Mouse (Mus musculus): Measurements from ENCODE around the gene Lrch1. TPM values are rescaled to one million over a fixed set of nuclear protein-coding genes. Genes with fewer than 3 reads are reported as not detected.

The Lrch1 gene
- total RNA-seq, 1 experiment = 3.3 TPM

GRCm38 (mm10) chr14:74943024-74943423, 4.7 kb downstream of the Lrch1 start:
- DNase-seq (ENCODE audit: low read depth, low spot score) = no peak
- TF ChIP-seq MAFK (IDR thresholded peaks at IDR 0.05; ENCODE audit: insufficient read depth, low read depth, low read length) = no peak
- no peak for TF ChIP-seq ZNF384 (IDR thresholded peaks at IDR 0.05; ENCODE audit: low read depth, low read length)
- TF ChIP-seq CHD2 (IDR thresholded peaks at IDR 0.05; ENCODE audit: low read depth, low read length) = no peak
- no peak for TF ChIP-seq ZC3H11A (IDR thresholded peaks at IDR 0.05; ENCODE audit: borderline replicate concordance, low read depth, low read length)
- no peak for TF ChIP-seq HCFC1 (IDR thresholded peaks at IDR 0.05; ENCODE audit: borderline replicate concordance, insufficient read depth, low read length)
- in situ Hi-C loops (cut with MboI; ENCODE audit: low sequenced_read_pairs in 2 of 2, unreplicated experiment in 2 of 2) = no loop called here

GRCm38 (mm10) chr14:74941591-74941990, 6.1 kb downstream of the Lrch1 start:
- Histone ChIP-seq H3K9ac (ENCODE audit: insufficient read depth, low read depth, low read length, poor library complexity, severe bottlenecking) (no peak overlapping the region), H3K36me3 (ENCODE audit: control insufficient read depth, insufficient read depth, low read length, poor library complexity, severe bottlenecking) (no peaks in the 10 kb centered on the region), H3K9me3 (ENCODE audit: control insufficient read depth, insufficient read depth, low read depth, low read length) (no peaks in the 10 kb centered on the region), H3K4me3 (ENCODE audit: insufficient read depth in 1 of 2, low read depth in 1 of 2, low read length in 2 of 2, poor library complexity in 1 of 2, severe bottlenecking in 1 of 2) (no peak overlapping the region), H3K27ac (ENCODE audit: insufficient read depth, low read depth, low read length, poor library complexity, severe bottlenecking) (no peak overlapping the region), H3K4me1 (ENCODE audit: control insufficient read depth in 2 of 2, insufficient read depth in 2 of 2, low read length in 2 of 2, poor library complexity in 1 of 2) (peaks cover 3 to 4% of the 10 kb centered on the region in 2 experiments; a peak in 2 of 4 replicates)
- in situ Hi-C loops (cut with MboI; ENCODE audit: low sequenced_read_pairs in 2 of 2, unreplicated experiment in 2 of 2) = no loop called here
- TF ChIP-seq MAFK (IDR thresholded peaks at IDR 0.05; ENCODE audit: insufficient read depth, low read depth, low read length) = no peak
- TF ChIP-seq HCFC1 (IDR thresholded peaks at IDR 0.05; ENCODE audit: borderline replicate concordance, insufficient read depth, low read length) = no peak
- no peak for TF ChIP-seq ZC3H11A (IDR thresholded peaks at IDR 0.05; ENCODE audit: borderline replicate concordance, low read depth, low read length)
- no peak for TF ChIP-seq CHD2 (IDR thresholded peaks at IDR 0.05; ENCODE audit: low read depth, low read length)
- TF ChIP-seq ZNF384 (IDR thresholded peaks at IDR 0.05; ENCODE audit: low read depth, low read length) = no peak
- DNase-seq (ENCODE audit: low read depth, low spot score) = no peak

More at GRCm38 (mm10) chr14:74943024-74943423, 4.7 kb downstream of the Lrch1 start:
- Histone ChIP-seq H3K4me3 (ENCODE audit: insufficient read depth in 1 of 2, low read depth in 1 of 2, low read length in 2 of 2, poor library complexity in 1 of 2, severe bottlenecking in 1 of 2) (no peak overlapping the region), H3K4me1 (ENCODE audit: control insufficient read depth in 2 of 2, insufficient read depth in 2 of 2, low read length in 2 of 2, poor library complexity in 1 of 2) (peaks cover 3 to 4% of the 10 kb centered on the region in 2 experiments; a peak in 2 of 4 replicates), H3K9me3 (ENCODE audit: control insufficient read depth, insufficient read depth, low read depth, low read length) (no peaks in the 10 kb centered on the region), H3K9ac (ENCODE audit: insufficient read depth, low read depth, low read length, poor library complexity, severe bottlenecking) (no peak overlapping the region), H3K36me3 (ENCODE audit: control insufficient read depth, insufficient read depth, low read length, poor library complexity, severe bottlenecking) (no peaks in the 10 kb centered on the region), H3K27ac (ENCODE audit: insufficient read depth, low read depth, low read length, poor library complexity, severe bottlenecking) (no peak overlapping the region)

GRCm38 (mm10) chr14:74940741-74941140, 6.9 kb downstream of the Lrch1 start:
- no peaks in the 10 kb centered on the region for H3K36me3 ChIP-seq (ENCODE audit: control insufficient read depth, insufficient read depth, low read length, poor library complexity, severe bottlenecking)
- no peak overlapping the region for H3K27ac ChIP-seq (ENCODE audit: insufficient read depth, low read depth, low read length, poor library complexity, severe bottlenecking)
- peaks cover 3 to 4% of the 10 kb centered on the region in 2 experiments; a peak in 2 of 4 replicates for H3K4me1 ChIP-seq (ENCODE audit: control insufficient read depth in 2 of 2, insufficient read depth in 2 of 2, low read length in 2 of 2, poor library complexity in 1 of 2)
- in situ Hi-C loops (cut with MboI; ENCODE audit: low sequenced_read_pairs in 2 of 2, unreplicated experiment in 2 of 2) = no loop called here
- TF ChIP-seq ZNF384 (IDR thresholded peaks at IDR 0.05; ENCODE audit: low read depth, low read length) = no peak
- H3K9me3 ChIP-seq (ENCODE audit: control insufficient read depth, insufficient read depth, low read depth, low read length) = no peaks in the 10 kb centered on the region
- H3K9ac ChIP-seq (ENCODE audit: insufficient read depth, low read depth, low read length, poor library complexity, severe bottlenecking) = no peak overlapping the region
- no peak for DNase-seq (ENCODE audit: low read depth, low spot score)
- H3K4me3 ChIP-seq (ENCODE audit: insufficient read depth in 1 of 2, low read depth in 1 of 2, low read length in 2 of 2, poor library complexity in 1 of 2, severe bottlenecking in 1 of 2) = peak overlapping the region in 1 of 2 experiments; percentile 47; a peak in 1 of 4 replicates

GRCm38 (mm10) chr14:74939355-74939754, 8.3 kb downstream of the Lrch1 start:
- Histone ChIP-seq H3K4me1 (ENCODE audit: control insufficient read depth in 2 of 2, insufficient read depth in 2 of 2, low read length in 2 of 2, poor library complexity in 1 of 2) (peaks cover 3 to 4% of the 10 kb centered on the region in 2 experiments; a peak in 2 of 4 replicates), H3K9ac (ENCODE audit: insufficient read depth, low read depth, low read length, poor library complexity, severe bottlenecking) (no peak overlapping the region), H3K4me3 (ENCODE audit: insufficient read depth in 1 of 2, low read depth in 1 of 2, low read length in 2 of 2, poor library complexity in 1 of 2, severe bottlenecking in 1 of 2) (no peak overlapping the region), H3K36me3 (ENCODE audit: control insufficient read depth, insufficient read depth, low read length, poor library complexity, severe bottlenecking) (no peaks in the 10 kb centered on the region), H3K27ac (ENCODE audit: insufficient read depth, low read depth, low read length, poor library complexity, severe bottlenecking) (no peak overlapping the region), H3K9me3 (ENCODE audit: control insufficient read depth, insufficient read depth, low read depth, low read length) (no peaks in the 10 kb centered on the region)
- TF ChIP-seq HCFC1 (IDR thresholded peaks at IDR 0.05; ENCODE audit: borderline replicate concordance, insufficient read depth, low read length) (no peak), MAFK (IDR thresholded peaks at IDR 0.05; ENCODE audit: insufficient read depth, low read depth, low read length) (no peak), ZC3H11A (IDR thresholded peaks at IDR 0.05; ENCODE audit: borderline replicate concordance, low read depth, low read length) (no peak), ZNF384 (IDR thresholded peaks at IDR 0.05; ENCODE audit: low read depth, low read length) (no peak), CHD2 (IDR thresholded peaks at IDR 0.05; ENCODE audit: low read depth, low read length) (no peak)
- no peak for DNase-seq (ENCODE audit: low read depth, low spot score)
- in situ Hi-C loops (cut with MboI; ENCODE audit: low sequenced_read_pairs in 2 of 2, unreplicated experiment in 2 of 2) = no loop called here

GRCm38 (mm10) chr14:74938896-74939295, 8.8 kb downstream of the Lrch1 start:
- no peaks in the 10 kb centered on the region for H3K9me3 ChIP-seq (ENCODE audit: control insufficient read depth, insufficient read depth, low read depth, low read length)
- peaks cover 3 to 4% of the 10 kb centered on the region in 2 experiments; a peak in 2 of 4 replicates for H3K4me1 ChIP-seq (ENCODE audit: control insufficient read depth in 2 of 2, insufficient read depth in 2 of 2, low read length in 2 of 2, poor library complexity in 1 of 2)
- H3K27ac ChIP-seq (ENCODE audit: insufficient read depth, low read depth, low read length, poor library complexity, severe bottlenecking) = no peak overlapping the region
- H3K4me3 ChIP-seq (ENCODE audit: insufficient read depth in 1 of 2, low read depth in 1 of 2, low read length in 2 of 2, poor library complexity in 1 of 2, severe bottlenecking in 1 of 2) = no peak overlapping the region
- in situ Hi-C loops (cut with MboI; ENCODE audit: low sequenced_read_pairs in 2 of 2, unreplicated experiment in 2 of 2) = no loop called here
- TF ChIP-seq ZC3H11A (IDR thresholded peaks at IDR 0.05; ENCODE audit: borderline replicate concordance, low read depth, low read length) (no peak), MAFK (IDR thresholded peaks at IDR 0.05; ENCODE audit: insufficient read depth, low read depth, low read length) (no peak), ZNF384 (IDR thresholded peaks at IDR 0.05; ENCODE audit: low read depth, low read length) (no peak), CHD2 (IDR thresholded peaks at IDR 0.05; ENCODE audit: low read depth, low read length) (no peak), HCFC1 (IDR thresholded peaks at IDR 0.05; ENCODE audit: borderline replicate concordance, insufficient read depth, low read length) (no peak)
- no peaks in the 10 kb centered on the region for H3K36me3 ChIP-seq (ENCODE audit: control insufficient read depth, insufficient read depth, low read length, poor library complexity, severe bottlenecking)
- DNase-seq (ENCODE audit: low read depth, low spot score) = no peak
- no peak overlapping the region for H3K9ac ChIP-seq (ENCODE audit: insufficient read depth, low read depth, low read length, poor library complexity, severe bottlenecking)

Measured in ES-E14 (cell line).